Mouse (Mus musculus) CD4-positive naive resting alpha-beta T cell, adult 57 days (primary cell): ENCODE results near the gene Tmbim7. TPM values are rescaled to one million over a fixed set of nuclear protein-coding genes. Genes with fewer than 3 reads are reported as not detected.

Experiments used
- total RNA-seq: library from RNA; stranded (reverse); gene quantifications from one replicate; pipeline ENCODE4 v1.2.4, GENCODE M21; 2023

Gene Tmbim7
- not detected for total RNA-seq

DNA sequence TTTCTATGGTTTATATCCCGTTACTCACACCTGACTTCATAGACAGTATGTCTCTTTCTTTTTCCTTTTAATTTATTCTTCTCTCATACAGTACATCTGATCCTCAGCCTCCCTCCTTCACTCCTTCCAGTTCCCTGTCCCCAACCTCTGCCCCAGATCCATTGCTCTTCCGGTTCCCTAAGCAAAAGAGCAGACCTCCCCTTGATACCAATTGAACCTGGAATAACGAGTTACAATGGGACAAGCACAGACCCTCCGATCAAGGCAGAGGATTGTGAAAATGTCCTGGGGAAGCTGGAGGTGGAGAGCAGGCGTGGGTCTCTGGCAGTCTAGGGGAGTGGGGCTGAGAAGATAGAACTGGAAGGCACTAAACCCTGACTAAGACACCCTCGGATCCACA, at the start of gene Tmbim7:
TSS of gene Tmbim7 (plus strand) at position 301 of the 400 bp plus-strand sequence.

DNA sequence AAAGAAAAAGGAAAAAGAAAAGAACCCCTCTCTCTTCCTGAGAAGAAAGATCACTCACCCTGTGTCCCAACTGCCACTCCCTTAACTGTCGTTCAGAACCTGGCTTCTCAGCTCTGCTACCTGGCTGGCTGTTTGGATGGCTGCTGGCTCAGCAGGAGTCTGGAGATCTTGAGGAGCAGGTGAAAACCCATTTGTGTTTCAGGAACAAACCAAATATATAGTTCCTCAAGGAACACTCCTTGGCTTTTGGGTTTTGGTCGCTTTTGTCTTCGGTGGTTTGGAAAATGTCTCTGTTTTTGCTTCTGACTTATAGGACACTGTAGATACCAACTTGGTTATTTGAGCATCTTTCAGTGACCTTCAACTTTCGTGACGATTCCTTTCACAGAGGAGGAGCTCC, 6.1 kb downstream of the Tmbim7 start, which contains the start of gene Gatad1:
TSS of gene Gatad1 (minus strand) at position 101 of the 400 bp plus-strand sequence.

Other genes with a start within 250 kb of the Tmbim7 start
- 97.9 TPM for gene Fam133b, start 107.3 kb upstream of the Tmbim7 start, total RNA-seq
- gene 1700109H08Rik, start 79.6 kb upstream of the Tmbim7 start, total RNA-seq, result 32.3 TPM
- gene Pex1, start 55.1 kb upstream of the Tmbim7 start, total RNA-seq, result 20.8 TPM
- gene Rbm48, start 54.6 kb upstream of the Tmbim7 start, total RNA-seq, result 82.6 TPM
- gene Gatad1, start 6.0 kb downstream of the Tmbim7 start, total RNA-seq, result 48.0 TPM
- gene Ankib1, start 151.7 kb downstream of the Tmbim7 start, total RNA-seq, result 100 TPM
- 88.9 TPM for gene Krit1, start 152.0 kb downstream of the Tmbim7 start, total RNA-seq
- not detected for gene Lrrd1, start 194.0 kb downstream of the Tmbim7 start, total RNA-seq
- 15.6 TPM for gene Mterf1a, start 242.8 kb downstream of the Tmbim7 start, total RNA-seq